Comparison of ENCODE assay signal across 8 mouse cellular contexts in genomic region chr12:59066448-59067077, GRCm38 (mm10). TPM values are rescaled to one million over a fixed set of nuclear protein-coding genes. Genes with fewer than 3 reads are reported as not detected.
DNase-seq lines count a peak whose midpoint lies in the region; ATAC-seq lines count a peak whose summit lies in the region.

Pnn (plus strand) TSS chr12:59066884.

- H3K9ac ChIP-seq in hindbrain, embryonic 15.5 days = peak within 1 kb of the TSS; percentile 82

- no peaks in the 10 kb centered on the region for H3K27me3 ChIP-seq in hindbrain, embryonic 15.5 days

- peak; percentile 98 for DNase-seq in T-cell, adult 2 months (ENCODE audit: low spot score)
- peak; percentile 96 to 97 for DNase-seq in cerebellum, postnatal 36 days
- DNase-seq in frontal cortex, postnatal 36 days (ENCODE audit: low spot score in 2 of 2) = peak; percentile 98 to 99
- DNase-seq in left cerebral cortex, adult 11 months (ENCODE audit: low spot score) = peak; percentile 97
- peak; percentile 97 to 99 for DNase-seq in lung, postnatal 4 days
- DNase-seq in retina, postnatal 7 days (ENCODE audit: low read depth, low spot score) = peak; percentile 94
- peak; percentile 96 for DNase-seq in urinary bladder, adult 2 months (ENCODE audit: low spot score)

- peak; percentile 100 for ATAC-seq in hindbrain, embryonic 15.5 days (ENCODE audit: low FRiP score, low read depth)

- no peaks in the 10 kb centered on the region for H3K9me3 ChIP-seq in hindbrain, embryonic 15.5 days

- peaks cover 31% of the 10 kb centered on the region for H3K36me3 ChIP-seq in hindbrain, embryonic 15.5 days

- H3K4me2 ChIP-seq in hindbrain, embryonic 15.5 days = peak within 1 kb of the TSS; percentile 75

- H3K4me1 ChIP-seq in hindbrain, embryonic 15.5 days (replicated peaks) = peaks cover 15% of the 10 kb centered on the region

- H3K4me3 ChIP-seq in hindbrain, embryonic 15.5 days = peak within 1 kb of the TSS; percentile 95

- WGBS in hindbrain, embryonic 15.5 days = under 1% methylated on average over 42 of the region's 43 CpGs

- H3K27ac ChIP-seq in hindbrain, embryonic 15.5 days (replicated peaks) = peak within 1 kb of the TSS; percentile 96

RNA-seq across cellular contexts. Expression of gene Pnn, which starts in this region (rescaled TPM):
- polyA plus RNA-seq in hindbrain, embryonic 15.5 days (2015; fragmentation: Nextera tagmentation; extraction: Ambion mirVana) = 77.8 and 96.2 TPM in 2 replicates
- polyA plus RNA-seq in urinary bladder, adult 2 months (2012; rRNA removed) = 52.1 and 60.8 TPM in 2 replicates

Comparison
In these comparisons a context has a peak if more than half of its experiments do, and no peak if none do; other contexts are left out.
1. Peak in every context shown above with its lines: DNase-seq, ATAC-seq, H3K4me3 ChIP-seq and H3K27ac ChIP-seq.